Mouse (Mus musculus): Measurements from ENCODE around the gene Macrod2. TPM values are rescaled to one million over a fixed set of nuclear protein-coding genes. Genes with fewer than 3 reads are reported as not detected.

Macrod2 gene
- polyA plus RNA-seq, 1 experiment = 20.2 TPM

DNA sequence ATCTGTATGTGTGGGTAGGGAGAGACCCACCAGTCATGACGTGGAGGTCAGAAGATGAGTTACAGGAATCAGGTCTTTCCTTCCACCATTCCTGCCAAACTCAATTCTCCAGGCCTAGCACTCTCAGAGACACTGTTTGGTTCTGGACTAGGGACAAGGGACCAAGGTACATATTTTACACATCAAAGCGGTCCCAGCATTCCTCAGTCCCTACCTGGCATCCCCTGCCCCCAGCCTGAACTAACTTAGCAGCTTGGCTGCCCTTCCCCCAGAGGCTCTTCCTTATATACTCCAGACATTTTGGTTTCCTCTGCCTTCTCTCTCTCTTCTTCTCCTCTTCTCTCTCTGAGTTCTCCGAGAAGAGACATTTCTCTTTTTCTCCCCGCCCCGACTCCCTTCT, 278.4 kb downstream of the Macrod2 start:
- no peak overlapping the region for H3K27ac ChIP-seq (ENCODE audit: insufficient read depth, low read length)
- no peaks in the 10 kb centered on the region for H3K4me1 ChIP-seq (ENCODE audit: control insufficient read depth, insufficient read depth, low read length)
- H3K27me3 ChIP-seq (ENCODE audit: control insufficient read depth, insufficient read depth, low read length) = no peaks in the 10 kb centered on the region
- TF ChIP-seq CTCF (IDR thresholded peaks at IDR 0.05; ENCODE audit: borderline replicate concordance, insufficient read depth, low read depth, low read length) (no peak), POLR2A (IDR thresholded peaks at IDR 0.05; ENCODE audit: borderline replicate concordance, insufficient read depth, low read length) (no peak)
- no peak overlapping the region for H3K4me3 ChIP-seq (replicated peaks; ENCODE audit: insufficient read depth, low read depth, low read length)
- 93% methylated on average over 5 of the region's 5 CpGs for WGBS
- no peak for DNase-seq

DNA sequence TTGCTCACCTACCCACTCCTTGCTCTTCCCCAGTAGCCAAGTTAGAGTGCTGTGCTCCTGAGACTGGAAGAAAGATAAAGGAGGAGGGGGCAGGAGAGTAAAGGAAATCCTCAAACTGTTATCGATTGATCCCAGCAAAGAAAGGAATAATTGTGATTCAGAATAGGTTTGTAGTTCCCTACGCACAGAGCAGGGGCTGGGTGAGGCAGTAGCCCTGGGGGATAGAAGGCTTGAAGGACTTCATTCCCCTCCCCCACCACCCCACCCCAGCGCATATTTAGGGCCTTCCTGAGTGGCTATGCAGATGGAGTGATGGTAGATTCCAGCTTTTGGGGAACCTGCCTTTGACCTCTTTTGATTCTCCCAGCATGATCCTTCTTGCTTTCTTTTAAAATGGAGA, 281.6 kb downstream of the Macrod2 start:
- no peak for TF ChIP-seq CTCF (IDR thresholded peaks at IDR 0.05; ENCODE audit: borderline replicate concordance, insufficient read depth, low read depth, low read length)
- no peak for TF ChIP-seq POLR2A (IDR thresholded peaks at IDR 0.05; ENCODE audit: borderline replicate concordance, insufficient read depth, low read length)
- no peaks in the 10 kb centered on the region for H3K27me3 ChIP-seq (ENCODE audit: control insufficient read depth, insufficient read depth, low read length)
- DNase-seq = no peak
- no peaks in the 10 kb centered on the region for H3K4me1 ChIP-seq (ENCODE audit: control insufficient read depth, insufficient read depth, low read length)
- WGBS = 58% methylated on average over 3 of the region's 3 CpGs
- no peak overlapping the region for H3K4me3 ChIP-seq (replicated peaks; ENCODE audit: insufficient read depth, low read depth, low read length)
- no peak overlapping the region for H3K27ac ChIP-seq (ENCODE audit: insufficient read depth, low read length)

DNA sequence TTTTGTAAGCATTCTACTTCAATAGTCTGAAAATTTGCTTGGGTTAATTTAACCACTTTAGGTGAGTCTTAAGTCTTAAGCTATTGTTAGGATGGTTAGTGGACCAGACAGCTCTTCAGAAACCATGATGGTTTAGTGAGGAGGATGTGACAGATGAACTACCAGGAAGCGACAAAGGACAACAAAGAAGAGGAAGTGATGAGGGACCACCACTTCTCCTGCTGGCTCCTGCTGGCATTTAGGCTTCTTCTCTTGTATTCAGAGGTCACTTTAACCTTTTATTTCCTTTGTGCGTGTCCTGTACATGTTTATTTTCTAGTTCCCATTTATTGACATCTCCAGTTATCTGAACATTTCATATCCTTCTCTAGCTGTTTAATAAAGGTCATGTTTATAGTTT, 295.8 kb downstream of the Macrod2 start:
- TF ChIP-seq POLR2A (IDR thresholded peaks at IDR 0.05; ENCODE audit: borderline replicate concordance, insufficient read depth, low read length) = no peak
- TF ChIP-seq CTCF (IDR thresholded peaks at IDR 0.05; ENCODE audit: borderline replicate concordance, insufficient read depth, low read depth, low read length) = no peak
- Histone ChIP-seq H3K4me3 (replicated peaks; ENCODE audit: insufficient read depth, low read depth, low read length) (no peak overlapping the region), H3K27me3 (ENCODE audit: control insufficient read depth, insufficient read depth, low read length) (no peaks in the 10 kb centered on the region), H3K4me1 (ENCODE audit: control insufficient read depth, insufficient read depth, low read length) (no peaks in the 10 kb centered on the region), H3K27ac (ENCODE audit: insufficient read depth, low read length) (no peak overlapping the region)
- 90% methylated on average over 2 of the region's 2 CpGs for WGBS
- no peak for DNase-seq

DNA sequence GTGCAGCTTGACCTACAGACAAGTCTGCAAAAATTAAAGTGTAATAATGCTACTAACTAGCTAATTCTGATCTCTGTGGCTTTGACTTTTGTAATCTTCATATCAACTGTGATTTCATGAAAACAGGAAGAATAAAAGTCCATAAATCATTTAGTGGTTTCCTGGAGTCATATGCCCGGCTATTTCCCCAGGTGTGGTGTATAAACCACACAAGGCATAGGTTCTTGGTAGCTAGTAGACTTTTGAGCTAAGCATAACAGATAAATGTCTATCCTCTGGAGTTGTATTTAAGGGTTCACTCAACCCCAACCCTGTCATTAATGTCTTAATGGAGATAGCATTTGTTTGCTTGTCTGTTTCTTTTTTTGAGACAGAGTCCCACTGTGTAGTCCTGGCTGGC, 296.3 kb downstream of the Macrod2 start:
- no peak overlapping the region for H3K4me3 ChIP-seq (replicated peaks; ENCODE audit: insufficient read depth, low read depth, low read length)
- 97% methylated on average over 1 of the region's 1 CpGs for WGBS

DNA sequence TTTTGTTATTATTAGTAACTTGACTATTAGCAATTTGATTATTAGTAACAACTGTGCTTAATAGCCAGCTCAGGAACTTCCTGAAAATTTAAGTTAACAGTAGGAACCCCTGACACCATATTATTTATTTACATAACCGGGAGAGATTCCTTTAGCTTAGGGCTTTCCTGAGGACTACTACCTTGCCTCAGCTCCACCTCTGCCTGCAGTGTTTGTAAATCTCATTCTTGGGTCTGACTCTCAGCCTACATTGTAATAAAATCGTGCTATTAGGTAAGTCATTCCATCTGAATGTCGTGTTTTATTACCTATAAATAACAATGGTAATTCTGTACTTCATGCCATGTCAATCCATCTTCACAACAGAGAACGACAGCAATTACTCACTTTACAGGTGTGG, 297.4 kb downstream of the Macrod2 start:
- Histone ChIP-seq H3K4me3 (replicated peaks; ENCODE audit: insufficient read depth, low read depth, low read length) (no peak overlapping the region), H3K27ac (ENCODE audit: insufficient read depth, low read length) (no peak overlapping the region), H3K4me1 (ENCODE audit: control insufficient read depth, insufficient read depth, low read length) (no peaks in the 10 kb centered on the region), H3K27me3 (ENCODE audit: control insufficient read depth, insufficient read depth, low read length) (no peaks in the 10 kb centered on the region)
- WGBS = 91% methylated on average over 4 of the region's 4 CpGs
- TF ChIP-seq POLR2A (IDR thresholded peaks at IDR 0.05; ENCODE audit: borderline replicate concordance, insufficient read depth, low read length) (no peak), CTCF (IDR thresholded peaks at IDR 0.05; ENCODE audit: borderline replicate concordance, insufficient read depth, low read depth, low read length) (no peak)
- DNase-seq = no peak

More for the DNA sequence above, 296.3 kb downstream of the Macrod2 start:
- Histone ChIP-seq H3K27ac (ENCODE audit: insufficient read depth, low read length) (no peak overlapping the region), H3K27me3 (ENCODE audit: control insufficient read depth, insufficient read depth, low read length) (no peaks in the 10 kb centered on the region), H3K4me1 (ENCODE audit: control insufficient read depth, insufficient read depth, low read length) (no peaks in the 10 kb centered on the region)
- DNase-seq = no peak
- TF ChIP-seq CTCF (IDR thresholded peaks at IDR 0.05; ENCODE audit: borderline replicate concordance, insufficient read depth, low read depth, low read length) = no peak
- TF ChIP-seq POLR2A (IDR thresholded peaks at IDR 0.05; ENCODE audit: borderline replicate concordance, insufficient read depth, low read length) = no peak

DNA sequence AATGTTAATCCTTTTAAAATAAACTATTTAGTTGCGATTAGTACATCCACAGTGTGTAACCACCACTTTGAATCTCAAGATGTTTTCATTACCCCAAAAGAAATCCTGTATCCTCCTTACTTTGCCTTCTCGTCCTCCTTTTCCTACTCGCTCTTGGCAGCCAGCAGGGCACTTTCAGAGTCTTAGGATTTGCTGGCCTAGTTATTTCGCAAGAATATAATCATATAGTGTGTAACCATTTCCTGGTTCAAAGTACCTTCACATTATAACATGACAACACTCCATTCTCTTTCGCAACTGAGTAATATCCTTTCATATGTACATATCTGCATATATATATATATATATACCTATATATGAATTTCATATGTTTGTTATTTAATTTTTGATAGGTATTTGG, 298.7 kb downstream of the Macrod2 start:
- DNase-seq = no peak
- Histone ChIP-seq H3K4me3 (replicated peaks; ENCODE audit: insufficient read depth, low read depth, low read length) (no peak overlapping the region), H3K27ac (ENCODE audit: insufficient read depth, low read length) (no peak overlapping the region), H3K4me1 (ENCODE audit: control insufficient read depth, insufficient read depth, low read length) (no peaks in the 10 kb centered on the region), H3K27me3 (ENCODE audit: control insufficient read depth, insufficient read depth, low read length) (no peaks in the 10 kb centered on the region)
- 91% methylated on average over 5 of the region's 5 CpGs for WGBS
- TF ChIP-seq CTCF (IDR thresholded peaks at IDR 0.05; ENCODE audit: borderline replicate concordance, insufficient read depth, low read depth, low read length) (no peak), POLR2A (IDR thresholded peaks at IDR 0.05; ENCODE audit: borderline replicate concordance, insufficient read depth, low read length) (no peak)

DNA sequence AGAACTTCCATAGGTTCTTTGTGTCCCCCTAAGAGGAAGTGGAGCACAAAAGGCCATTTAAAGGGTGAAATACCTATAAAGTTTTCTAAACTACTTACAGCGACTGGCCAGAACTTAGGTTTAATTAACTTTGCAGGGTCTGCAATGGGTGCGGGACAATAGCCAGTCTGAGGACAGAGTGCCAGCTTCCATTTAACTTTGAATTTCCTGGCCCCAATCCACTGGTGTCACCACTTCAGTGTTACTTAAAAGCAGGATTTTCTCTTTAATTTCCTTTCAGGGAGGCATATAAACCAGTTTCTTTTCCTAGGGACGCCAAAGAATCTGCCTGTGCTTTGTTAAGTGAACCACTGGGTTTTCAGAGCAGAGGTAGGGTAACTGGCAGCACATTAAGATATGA, 303.5 kb downstream of the Macrod2 start:
- H3K4me3 ChIP-seq (replicated peaks; ENCODE audit: insufficient read depth, low read depth, low read length) = no peak overlapping the region
- WGBS = 63% methylated on average over 3 of the region's 3 CpGs

DNA sequence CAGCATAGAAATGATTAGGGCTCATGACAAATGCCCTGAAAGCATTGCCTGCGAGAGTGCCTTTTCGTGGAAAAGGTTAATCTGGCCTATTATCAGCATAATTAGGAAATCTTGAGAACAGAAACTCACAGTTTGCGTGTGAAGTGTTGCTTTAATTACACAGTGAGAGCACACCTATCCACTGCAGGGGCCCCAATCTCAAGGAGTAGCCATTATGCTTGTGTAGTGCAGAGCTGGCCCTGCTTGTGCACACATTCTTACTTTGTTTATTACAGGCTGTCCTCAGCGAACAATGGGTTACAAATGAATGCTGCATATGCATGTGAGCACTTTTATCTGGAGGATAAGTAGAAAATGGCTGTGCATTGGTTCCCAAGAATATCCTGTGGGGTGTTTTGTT, 308.3 kb downstream of the Macrod2 start:
- H3K27me3 ChIP-seq (ENCODE audit: control insufficient read depth, insufficient read depth, low read length) = no peaks in the 10 kb centered on the region
- no peaks in the 10 kb centered on the region for H3K4me1 ChIP-seq (ENCODE audit: control insufficient read depth, insufficient read depth, low read length)
- 86% methylated on average over 4 of the region's 4 CpGs for WGBS
- no peak overlapping the region for H3K27ac ChIP-seq (ENCODE audit: insufficient read depth, low read length)
- no peak overlapping the region for H3K4me3 ChIP-seq (replicated peaks; ENCODE audit: insufficient read depth, low read depth, low read length)
- no peak for DNase-seq
- no peak for TF ChIP-seq POLR2A (IDR thresholded peaks at IDR 0.05; ENCODE audit: borderline replicate concordance, insufficient read depth, low read length)
- TF ChIP-seq CTCF (IDR thresholded peaks at IDR 0.05; ENCODE audit: borderline replicate concordance, insufficient read depth, low read depth, low read length) = no peak

More for the DNA sequence above, 303.5 kb downstream of the Macrod2 start:
- Histone ChIP-seq H3K4me1 (ENCODE audit: control insufficient read depth, insufficient read depth, low read length) (no peaks in the 10 kb centered on the region), H3K27ac (ENCODE audit: insufficient read depth, low read length) (no peak overlapping the region), H3K27me3 (ENCODE audit: control insufficient read depth, insufficient read depth, low read length) (no peaks in the 10 kb centered on the region)
- no peak for TF ChIP-seq POLR2A (IDR thresholded peaks at IDR 0.05; ENCODE audit: borderline replicate concordance, insufficient read depth, low read length)
- no peak for TF ChIP-seq CTCF (IDR thresholded peaks at IDR 0.05; ENCODE audit: borderline replicate concordance, insufficient read depth, low read depth, low read length)
- no peak for DNase-seq

Measured in cerebellum, adult 2 months (tissue).